Mouse (Mus musculus): Measurements from ENCODE around the gene Tmprss11d. TPM values are rescaled to one million over a fixed set of nuclear protein-coding genes. Genes with fewer than 3 reads are reported as not detected.
"Not testable (repeated sequence)": the region's sequence is repeated elsewhere in the genome, so short reads cannot be mapped to it uniquely, and the experiment has no call there.

Gene Tmprss11d
- not detected in 2 replicates for polyA plus RNA-seq (2012; rRNA removed)

DNA sequence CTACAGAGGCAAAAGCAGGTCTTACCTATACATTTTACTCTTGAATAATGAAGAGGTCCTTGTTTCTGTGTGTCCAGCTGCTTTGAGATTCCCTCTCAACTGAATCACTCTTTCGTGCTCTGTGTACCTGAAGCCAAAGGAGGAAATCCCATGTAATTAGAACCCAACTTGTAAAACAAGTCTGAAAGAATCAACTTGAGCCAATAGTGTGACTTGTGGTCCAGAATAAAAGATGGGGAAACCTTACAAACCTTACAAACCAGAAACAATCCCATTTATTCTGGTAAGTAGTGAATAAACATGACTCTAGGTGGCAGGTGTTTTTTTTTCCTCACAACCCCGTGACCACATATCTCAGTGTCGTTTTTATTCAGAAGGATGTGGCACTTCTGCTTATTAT lies at the start of gene Tmprss11d:
Tmprss11d (minus strand) TSS at position 101 of the 400 bp plus-strand sequence.
- no peak for DNase-seq (ENCODE audit: low spot score)

GRCm38 (mm10) chr5:86421323-86422028 lies 48.3 kb upstream of the Tmprss11d start:
- no peak for DNase-seq (ENCODE audit: low spot score)

- DNase-seq (ENCODE audit: low spot score), result no peak
Measured at GRCm38 (mm10) chr5:86419494-86419893, 46.3 kb upstream of the Tmprss11d start.

GRCm38 (mm10) chr5:86414280-86414679 lies 41.1 kb upstream of the Tmprss11d start:
- DNase-seq (ENCODE audit: low spot score), result no peak

DNA sequence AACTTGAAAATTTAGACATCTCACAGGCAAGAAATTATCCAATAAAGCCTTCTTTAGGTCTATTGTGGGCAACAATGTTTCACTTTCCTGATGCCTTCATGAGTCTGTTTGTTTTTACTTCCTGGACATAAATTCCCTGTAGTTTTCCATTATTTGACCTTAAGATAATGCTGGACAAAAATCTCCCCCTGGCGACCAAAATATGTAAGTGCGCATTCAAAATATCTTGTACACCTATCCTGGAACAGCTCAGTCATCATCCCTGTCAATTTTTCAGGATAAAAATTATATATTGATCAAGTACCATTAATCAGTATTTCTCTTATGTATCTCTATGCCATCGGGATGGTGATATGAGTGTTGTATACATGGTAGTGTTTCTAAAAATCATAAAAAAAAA lies 37.6 kb upstream of the Tmprss11d start:
- no peak for DNase-seq (ENCODE audit: low spot score)

GRCm38 (mm10) chr5:86407941-86408340 lies 34.7 kb upstream of the Tmprss11d start:
- no peak for DNase-seq (ENCODE audit: low spot score)

DNA sequence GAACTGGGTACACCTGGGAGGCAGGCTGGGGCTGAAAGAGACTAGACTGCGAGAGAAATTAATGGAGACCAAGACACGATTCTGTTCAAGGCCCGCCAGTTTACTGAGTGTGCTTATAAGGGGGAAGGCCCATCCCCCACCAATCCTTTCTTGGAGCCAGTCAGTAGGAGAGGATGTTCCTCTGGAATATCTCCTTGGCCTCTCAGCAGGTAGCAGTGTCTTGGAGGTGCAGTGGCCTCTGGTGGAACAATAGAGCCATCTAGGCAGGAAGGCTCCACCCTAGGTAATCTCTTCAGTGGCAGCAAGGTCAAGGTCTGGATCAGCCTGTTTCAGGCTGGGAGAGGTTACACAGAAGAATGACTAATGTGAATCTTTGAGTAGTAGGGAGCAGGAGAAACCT lies 34.0 kb upstream of the Tmprss11d start:
- no peak for DNase-seq (ENCODE audit: low spot score)

DNA sequence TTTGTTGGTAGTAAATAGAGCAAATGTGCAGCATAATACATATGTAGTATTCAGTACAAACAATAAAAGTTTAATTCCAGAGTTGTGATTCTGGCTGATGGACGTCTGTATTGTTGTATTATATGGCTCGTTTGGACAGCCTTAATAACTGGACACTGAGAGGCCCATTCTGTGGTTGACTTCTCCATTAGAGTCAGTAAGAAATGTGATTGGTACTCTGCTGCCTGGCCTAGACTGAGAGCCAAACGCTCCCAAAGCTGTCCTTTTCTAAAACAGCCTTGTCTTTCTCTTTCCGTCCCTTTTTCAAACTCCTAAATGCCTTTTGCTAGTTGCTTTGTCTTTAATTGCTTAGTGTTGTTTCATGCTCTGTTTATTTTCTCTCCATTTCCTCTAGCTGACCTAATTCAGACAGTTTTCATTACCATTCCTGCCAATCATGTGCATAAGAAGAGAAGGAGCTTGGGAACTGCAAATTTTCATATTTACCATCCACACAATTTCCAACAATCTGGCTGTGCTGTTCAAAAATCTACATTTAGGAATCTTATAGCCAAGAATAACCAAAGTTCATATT lies 13.7 kb downstream of the Tmprss11d start:
- no peak for DNase-seq (ENCODE audit: low spot score)

- DNase-seq (ENCODE audit: low spot score), result no peak
Measured at GRCm38 (mm10) chr5:86352966-86353365, 20.3 kb downstream of the Tmprss11d start.

- DNase-seq (ENCODE audit: low spot score), result not testable (repeated sequence)
Measured at GRCm38 (mm10) chr5:86318018-86318956, 54.9 kb downstream of the Tmprss11d start.

GRCm38 (mm10) chr5:86306116-86306515 lies 67.1 kb downstream of the Tmprss11d start:
- no peak for DNase-seq (ENCODE audit: low spot score)

DNA sequence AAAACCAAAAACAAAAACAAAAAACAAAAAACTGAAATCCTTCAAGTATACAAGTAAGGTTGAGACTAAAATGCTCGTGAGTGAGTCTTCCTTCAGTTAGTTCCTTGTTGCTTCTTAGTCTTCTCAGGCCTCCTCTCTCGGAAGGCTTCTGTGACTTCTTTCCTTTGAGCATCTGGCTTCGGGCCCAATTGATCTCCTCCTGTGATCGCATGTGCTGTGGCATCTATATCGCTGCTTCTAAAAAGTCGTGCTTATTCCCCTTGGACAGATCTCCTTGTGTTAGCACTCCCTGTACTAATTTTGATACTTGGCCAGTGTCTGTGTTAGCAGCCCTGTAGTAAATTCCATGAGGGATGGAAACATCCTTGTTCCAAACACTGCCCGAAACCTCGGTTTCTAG lies 69.3 kb downstream of the Tmprss11d start:
- no peak for DNase-seq (ENCODE audit: low spot score)

DNA sequence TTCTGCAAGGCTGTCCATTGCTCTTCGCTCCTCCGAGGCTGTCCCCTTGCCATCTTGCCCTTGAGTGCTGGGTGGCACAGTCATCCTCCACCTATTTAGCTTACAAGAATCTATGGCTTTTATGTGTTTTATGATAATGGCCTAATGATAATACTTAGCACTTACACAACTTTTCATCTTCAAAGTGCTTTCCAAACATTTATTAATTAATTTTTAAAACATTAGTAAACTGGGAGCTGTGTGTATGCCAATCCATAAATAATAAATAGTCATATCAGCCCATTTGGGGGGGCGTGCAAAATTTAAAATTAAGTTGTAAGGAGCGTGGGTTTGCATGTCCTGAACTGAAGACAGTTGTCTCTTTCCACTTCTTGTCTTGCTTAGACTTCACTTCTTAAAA lies 84.0 kb downstream of the Tmprss11d start, which contains the start of gene Tmprss11c:
Tmprss11c (minus strand) TSS at position 101 of the 400 bp plus-strand sequence.
- DNase-seq (ENCODE audit: low spot score), result no peak

Other genes with a start within 250 kb of the Tmprss11d start
- 6.2 and 6.8 TPM in 2 replicates for gene Uba6, start 200.6 kb downstream of the Tmprss11d start, polyA plus RNA-seq (2012; rRNA removed)
- gene Gnrhr, start 175.5 kb downstream of the Tmprss11d start, polyA plus RNA-seq (2012; rRNA removed), result 0.06 and 0.19 TPM in 2 replicates
- not detected in 2 replicates for gene Tmprss11c, start 84.1 kb downstream of the Tmprss11d start, polyA plus RNA-seq (2012; rRNA removed)
- 1.6 and 1.7 TPM in 2 replicates for gene Tmprss11a, start 95.6 kb upstream of the Tmprss11d start, polyA plus RNA-seq (2012; rRNA removed)
- 0.40 TPM in 2 replicates for gene Tmprss11g, start 145.2 kb upstream of the Tmprss11d start, polyA plus RNA-seq (2012; rRNA removed)

Data from urinary bladder, adult 2 months (tissue).